Mouse (Mus musculus) midbrain, embryonic 15.5 days (tissue): ENCODE data around the gene Kif28. TPM values are rescaled to one million over a fixed set of nuclear protein-coding genes. Genes with fewer than 3 reads are reported as not detected.
"Not testable (repeated sequence)": the region's sequence is repeated elsewhere in the genome, so short reads cannot be mapped to it uniquely, and the experiment has no call there.

Source experiments
- ATAC-seq: fragments of 200-750 bp; cut with Nextera tagmentation; replicated peaks from 2 replicates; pipeline ENCODE4 v1.8.0; 2017; ENCODE audit warnings: moderate TSS enrichment
- H3K27ac ChIP-seq: fragments of 300-500 bp; sonication (generic); 2 replicates; pipeline ENCODE4 v1.5.1; 2015; ENCODE audit warnings: mild to moderate bottlenecking, inconsistent platforms
- H3K27me3 ChIP-seq: fragments of 300-500 bp; sonication (generic); replicated peaks from 2 replicates; pipeline ENCODE4 v1.6.1; 2015; ENCODE audit warnings: inconsistent platforms
- H3K36me3 ChIP-seq: fragments of 300-500 bp; sonication (generic); replicated peaks from 2 replicates; pipeline ENCODE4 v1.6.1; 2015; ENCODE audit warnings: inconsistent platforms
- H3K4me1 ChIP-seq: fragments of 300-500 bp; sonication (generic); 2 replicates; pipeline ENCODE4 v1.6.1; 2015; ENCODE audit warnings: inconsistent platforms
- H3K4me2 ChIP-seq: fragments of 300-500 bp; sonication (generic); 2 replicates; pipeline ENCODE4 v1.6.1; 2015; ENCODE audit warnings: inconsistent platforms, mild to moderate bottlenecking, moderate library complexity
- H3K4me3 ChIP-seq: fragments of 300-500 bp; sonication (generic); 2 replicates; pipeline ENCODE4 v1.5.1; 2015; ENCODE audit warnings: mild to moderate bottlenecking, inconsistent platforms
- H3K9ac ChIP-seq: fragments of 300-500 bp; sonication (generic); 2 replicates; pipeline ENCODE4 v1.6.1; 2015; ENCODE audit warnings: mild to moderate bottlenecking, inconsistent platforms
- H3K9me3 ChIP-seq: fragments of 300-500 bp; sonication (generic); 2 replicates; pipeline ENCODE4 v1.6.1; 2016; ENCODE audit warnings: inconsistent platforms
- WGBS: fragments of 180-500 bp; shearing (Covaris S2); methylation state at CpG from one replicate; pipeline ENCODE4 v1.1.7; 2015; ENCODE audit warnings: mixed read lengths; 5-methylcytosine and 5-hydroxymethylcytosine counted together
- polyA plus RNA-seq: library from polyadenylated mRNA; unstranded; fragments of >200 nt; fragmentation: Nextera tagmentation; extraction: Ambion mirVana; gene quantifications from 2 replicates; pipeline ENCODE4 v1.2.1, GENCODE M21; 2015

Gene Kif28
- polyA plus RNA-seq, 1 experiment from 2014 or later, result not detected

GRCm38 (mm10) chr1:179688914-179689313, 56.2 kb downstream of the Kif28 start:
- 78% methylated on average over 5 of the region's 5 CpGs for WGBS
- ATAC-seq, result no peak
- peaks cover 27% of the 10 kb centered on the region for H3K36me3 ChIP-seq

GRCm38 (mm10) chr1:179688415-179688814, 56.7 kb downstream of the Kif28 start:
- H3K36me3 ChIP-seq, result peaks cover 27% of the 10 kb centered on the region
- 91% methylated on average over 6 of the region's 6 CpGs for WGBS
- ATAC-seq, result no peak

More at GRCm38 (mm10) chr1:179688914-179689313, 56.2 kb downstream of the Kif28 start:
- H3K9ac ChIP-seq, result no peak overlapping the region
- no peaks in the 10 kb centered on the region for H3K4me1 ChIP-seq
- no peak overlapping the region for H3K4me2 ChIP-seq
- H3K27me3 ChIP-seq, result no peaks in the 10 kb centered on the region
- H3K9me3 ChIP-seq, result no peaks in the 10 kb centered on the region
- no peak overlapping the region for H3K4me3 ChIP-seq
- no peak overlapping the region for H3K27ac ChIP-seq

GRCm38 (mm10) chr1:179687966-179688365, 57.1 kb downstream of the Kif28 start:
- Histone ChIP-seq H3K27ac (no peak overlapping the region), H3K27me3 (no peaks in the 10 kb centered on the region), H3K9ac (no peak overlapping the region), H3K36me3 (peaks cover 30% of the 10 kb centered on the region), H3K4me1 (no peaks in the 10 kb centered on the region), H3K9me3 (no peaks in the 10 kb centered on the region), H3K4me3 (no peak overlapping the region), H3K4me2 (no peak overlapping the region)
- ATAC-seq, result no peak
- WGBS, result 95% methylated on average over 3 of the region's 3 CpGs

More at GRCm38 (mm10) chr1:179688415-179688814, 56.7 kb downstream of the Kif28 start:
- Histone ChIP-seq H3K27ac (no peak overlapping the region), H3K27me3 (no peaks in the 10 kb centered on the region), H3K9me3 (no peaks in the 10 kb centered on the region), H3K4me2 (no peak overlapping the region), H3K4me1 (no peaks in the 10 kb centered on the region), H3K9ac (no peak overlapping the region), H3K4me3 (no peak overlapping the region)

GRCm38 (mm10) chr1:179687305-179687704, 57.8 kb downstream of the Kif28 start:
- WGBS, result 78% methylated on average over 1 of the region's 1 CpGs
- H3K27ac ChIP-seq, result no peak overlapping the region
- H3K9me3 ChIP-seq, result no peaks in the 10 kb centered on the region
- no peak overlapping the region for H3K4me3 ChIP-seq
- H3K36me3 ChIP-seq, result peaks cover 31% of the 10 kb centered on the region
- ATAC-seq, result no peak
- H3K9ac ChIP-seq, result no peak overlapping the region
- no peaks in the 10 kb centered on the region for H3K4me1 ChIP-seq
- H3K27me3 ChIP-seq, result no peaks in the 10 kb centered on the region
- H3K4me2 ChIP-seq, result no peak overlapping the region

- Histone ChIP-seq H3K36me3 (peaks cover 33% of the 10 kb centered on the region), H3K27ac (no peak overlapping the region), H3K9ac (no peak overlapping the region), H3K4me2 (no peak overlapping the region), H3K4me1 (no peaks in the 10 kb centered on the region), H3K4me3 (no peak overlapping the region), H3K27me3 (no peaks in the 10 kb centered on the region), H3K9me3 (no peaks in the 10 kb centered on the region)
- 89% methylated on average over 5 of the region's 5 CpGs for WGBS
- ATAC-seq, result no peak
These were observed 58.3 kb downstream of the Kif28 start for GRCm38 (mm10) chr1:179686781-179687180.

GRCm38 (mm10) chr1:179686348-179686747, 58.7 kb downstream of the Kif28 start:
- H3K36me3 ChIP-seq, result peaks cover 36% of the 10 kb centered on the region
- H3K9ac ChIP-seq, result no peak overlapping the region
- H3K4me2 ChIP-seq, result no peak overlapping the region
- H3K4me3 ChIP-seq, result no peak overlapping the region
- no peaks in the 10 kb centered on the region for H3K4me1 ChIP-seq
- no peaks in the 10 kb centered on the region for H3K27me3 ChIP-seq
- WGBS, result 95% methylated on average over 6 of the region's 6 CpGs
- ATAC-seq, result no peak
- H3K27ac ChIP-seq, result no peak overlapping the region
- H3K9me3 ChIP-seq, result no peaks in the 10 kb centered on the region

GRCm38 (mm10) chr1:179682753-179683152, 62.3 kb downstream of the Kif28 start:
- H3K36me3 ChIP-seq, result peaks cover 35% of the 10 kb centered on the region
- H3K4me3 ChIP-seq, H3K4me2 ChIP-seq, ATAC-seq, H3K27me3 ChIP-seq, H3K4me1 ChIP-seq, H3K9ac ChIP-seq, H3K27ac ChIP-seq, H3K9me3 ChIP-seq: not testable (repeated sequence)
- 93% methylated on average over 10 of the region's 10 CpGs for WGBS

- no peak overlapping the region for H3K4me2 ChIP-seq
- 97% methylated on average over 4 of the region's 4 CpGs for whole genome bisulfite sequencing
- H3K36me3 ChIP-seq, result peaks cover 33% of the 10 kb centered on the region
- H3K4me1 ChIP-seq, result no peaks in the 10 kb centered on the region
- no peaks in the 10 kb centered on the region for H3K9me3 ChIP-seq
- no peak overlapping the region for H3K4me3 ChIP-seq
- no peak for ATAC-seq
- no peaks in the 10 kb centered on the region for H3K27me3 ChIP-seq
- H3K9ac ChIP-seq, result no peak overlapping the region
- H3K27ac ChIP-seq, result no peak overlapping the region
These were observed 65.7 kb downstream of the Kif28 start for GRCm38 (mm10) chr1:179679326-179679725.

- no peak overlapping the region for H3K4me2 ChIP-seq
- peaks cover 32% of the 10 kb centered on the region for H3K36me3 ChIP-seq
- H3K27ac ChIP-seq, result no peak overlapping the region
- no peaks in the 10 kb centered on the region for H3K4me1 ChIP-seq
- 98% methylated on average over 2 of the region's 2 CpGs for WGBS
- H3K9ac ChIP-seq, result no peak overlapping the region
- ATAC-seq, result no peak
- no peaks in the 10 kb centered on the region for H3K27me3 ChIP-seq
- no peaks in the 10 kb centered on the region for H3K9me3 ChIP-seq
- H3K4me3 ChIP-seq, result no peak overlapping the region
These were observed 68.0 kb downstream of the Kif28 start for GRCm38 (mm10) chr1:179677031-179677430.

- Histone ChIP-seq H3K9me3 (no peaks in the 10 kb centered on the region), H3K9ac (no peak overlapping the region), H3K4me3 (no peak overlapping the region), H3K4me1 (peaks cover 5% of the 10 kb centered on the region), H3K36me3 (peaks cover 25% of the 10 kb centered on the region), H3K27me3 (no peaks in the 10 kb centered on the region), H3K27ac (no peak overlapping the region), H3K4me2 (no peak overlapping the region)
- WGBS, result 91% methylated on average over 3 of the region's 3 CpGs
- no peak for ATAC-seq
These were observed 70.7 kb downstream of the Kif28 start for GRCm38 (mm10) chr1:179674355-179674754.

- H3K4me3 ChIP-seq, result peak overlapping the region; percentile 70
- H3K9me3 ChIP-seq, result no peaks in the 10 kb centered on the region
- peak overlapping the region; percentile 90 for H3K27ac ChIP-seq
- peak overlapping the region; percentile 67 for H3K4me2 ChIP-seq
- ATAC-seq, result peak; percentile 40
- no peaks in the 10 kb centered on the region; the same call in 1 of the 2 replicates for H3K36me3 ChIP-seq
- WGBS, result 16% methylated on average over 12 of the region's 12 CpGs
- peak overlapping the region; percentile 83 for H3K9ac ChIP-seq
- no peaks in the 10 kb centered on the region for H3K27me3 ChIP-seq
- H3K4me1 ChIP-seq, result peaks cover 19% of the 10 kb centered on the region
These were observed 76.1 kb downstream of the Kif28 start for GRCm38 (mm10) chr1:179668836-179669537.

GRCm38 (mm10) chr1:179668013-179668805, 76.9 kb downstream of the Kif28 start, which contains the start of gene Sccpdh:
Gene Sccpdh, plus strand, starts transcription at chr1:179668210.
- Histone ChIP-seq H3K9me3 (no peaks in the 10 kb centered on the region), H3K4me2 (peak within 1 kb of the TSS; percentile 67), H3K36me3 (no peaks in the 10 kb centered on the region), H3K27ac (peak within 1 kb of the TSS; percentile 90), H3K4me1 (peaks cover 19% of the 10 kb centered on the region), H3K4me3 (peak within 1 kb of the TSS; percentile 70), H3K9ac (peak within 1 kb of the TSS; percentile 83), H3K27me3 (no peaks in the 10 kb centered on the region)
- WGBS, result under 1% methylated on average over 84 of the region's 84 CpGs
- peak; percentile 97 for ATAC-seq
